Mouse (Mus musculus) gastrocnemius, adult 8-10 months (tissue): Measurements from ENCODE around the gene Ccm2. TPM values are rescaled to one million over a fixed set of nuclear protein-coding genes. Genes with fewer than 3 reads are reported as not detected.

Experiments used
- DNase-seq, 2 experiments: peaks; one replicate each; pipeline ENCODE4 v3.0.0; 2022; ENCODE audit warnings: low spot score in 2 of 2
- total RNA-seq, 4 experiments: library from RNA; stranded (reverse); gene quantifications; 2 replicates each; pipeline ENCODE4 v1.2.4; 2022

Gene Ccm2
- total RNA-seq, 4 experiments from 2014 or later: 21.1 to 33.3 (median 27.3) TPM

DNA sequence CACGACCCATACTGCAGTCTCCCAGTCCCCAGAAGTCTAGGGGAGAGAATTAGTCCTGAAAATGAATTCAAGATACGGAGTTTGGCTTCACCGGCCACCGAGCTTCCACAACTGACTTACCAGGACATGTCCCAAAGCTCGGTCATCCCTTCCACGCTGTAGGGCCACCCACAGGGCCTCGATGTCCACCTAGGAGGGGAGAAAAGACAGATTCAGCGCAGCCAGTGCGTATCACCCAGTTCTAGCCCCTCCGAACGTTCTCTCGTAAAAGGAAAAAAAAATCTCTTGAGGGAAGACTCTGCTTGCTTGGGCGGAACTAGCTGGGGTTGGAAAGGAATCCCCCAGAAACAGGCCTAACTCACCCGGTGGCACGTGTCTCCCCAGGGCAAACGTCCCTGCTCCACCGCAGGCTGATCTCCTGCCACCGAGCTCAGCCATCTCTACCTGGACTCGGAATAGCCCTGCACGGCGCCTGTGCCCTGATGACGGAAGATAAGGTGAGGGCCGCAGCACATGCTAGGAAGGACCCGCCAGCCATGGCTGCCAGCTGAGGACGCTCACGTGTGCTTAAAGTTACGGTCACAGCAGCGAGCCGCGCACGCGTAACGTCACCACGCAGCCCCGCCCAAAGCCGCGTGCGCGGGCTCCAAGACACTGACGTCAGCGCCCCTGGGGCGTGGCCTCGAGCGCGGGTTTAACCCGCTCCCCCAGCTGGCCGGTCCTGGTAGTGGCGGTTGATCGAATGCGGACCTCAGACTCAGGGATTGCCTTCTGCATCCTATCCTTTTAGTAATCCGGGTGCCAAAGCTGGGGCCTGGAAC, 18.3 kb upstream of the Ccm2 start:
- DNase-seq: peak; percentile 97 to 98

DNA sequence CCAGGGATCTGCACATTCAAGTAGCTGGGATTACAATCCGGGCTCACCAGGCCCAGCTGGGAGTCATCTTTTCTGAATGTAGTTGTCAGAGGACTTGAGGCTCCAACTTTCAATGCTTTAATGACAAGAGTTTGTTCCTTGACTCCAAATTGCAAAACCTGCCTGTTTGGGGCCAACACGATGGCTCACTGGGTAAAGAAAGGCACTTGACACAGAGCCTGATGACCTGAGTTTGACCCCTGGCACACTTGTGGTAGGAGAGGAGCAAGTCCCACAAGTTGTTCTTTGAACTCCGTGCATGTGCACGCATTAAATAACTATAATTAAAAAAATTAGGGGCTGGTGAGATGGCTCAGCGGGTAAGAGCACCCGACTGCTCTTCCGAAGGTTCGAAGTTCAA, 16.7 kb upstream of the Ccm2 start:
- DNase-seq: no peak

DNA sequence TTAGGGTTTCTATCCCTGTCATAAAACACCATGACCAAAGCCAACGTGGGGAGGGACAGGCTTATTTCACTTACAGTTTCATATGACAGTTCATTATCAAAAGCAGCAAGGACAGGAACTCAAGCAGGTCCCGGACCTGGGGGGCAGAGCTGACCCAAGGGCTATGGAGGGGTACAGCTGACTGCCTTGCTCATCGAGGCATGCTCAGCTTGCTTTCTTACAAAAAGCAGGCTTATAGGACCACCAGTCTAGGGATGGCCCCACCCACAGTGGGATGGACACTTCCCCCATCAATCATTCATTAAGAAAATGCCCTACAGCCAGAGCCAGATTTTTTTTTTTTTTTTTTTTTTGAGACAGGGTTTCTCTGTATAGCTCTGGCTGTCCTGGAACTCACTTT, 15.9 kb upstream of the Ccm2 start:
- no peak for DNase-seq

DNA sequence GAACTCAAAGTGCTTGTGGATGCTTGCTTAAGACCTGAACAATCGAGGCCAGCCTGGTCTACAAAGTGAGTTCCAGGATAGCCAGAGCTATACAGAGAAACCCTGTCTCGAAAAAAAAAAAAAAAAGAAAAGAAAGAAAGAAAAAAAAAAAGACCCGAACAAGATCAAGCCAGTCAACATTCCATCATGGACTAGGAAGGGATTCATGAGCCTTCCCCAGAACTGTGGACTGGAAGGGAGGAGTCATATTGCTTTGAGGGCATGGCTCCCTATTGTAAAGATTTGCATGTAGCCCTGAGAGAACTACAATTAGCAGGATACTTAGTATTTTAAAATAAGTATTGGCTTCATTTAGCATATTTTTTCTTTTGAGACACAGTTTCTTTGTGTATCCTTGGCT, 2.0 kb upstream of the Ccm2 start:
- DNase-seq: no peak

DNA sequence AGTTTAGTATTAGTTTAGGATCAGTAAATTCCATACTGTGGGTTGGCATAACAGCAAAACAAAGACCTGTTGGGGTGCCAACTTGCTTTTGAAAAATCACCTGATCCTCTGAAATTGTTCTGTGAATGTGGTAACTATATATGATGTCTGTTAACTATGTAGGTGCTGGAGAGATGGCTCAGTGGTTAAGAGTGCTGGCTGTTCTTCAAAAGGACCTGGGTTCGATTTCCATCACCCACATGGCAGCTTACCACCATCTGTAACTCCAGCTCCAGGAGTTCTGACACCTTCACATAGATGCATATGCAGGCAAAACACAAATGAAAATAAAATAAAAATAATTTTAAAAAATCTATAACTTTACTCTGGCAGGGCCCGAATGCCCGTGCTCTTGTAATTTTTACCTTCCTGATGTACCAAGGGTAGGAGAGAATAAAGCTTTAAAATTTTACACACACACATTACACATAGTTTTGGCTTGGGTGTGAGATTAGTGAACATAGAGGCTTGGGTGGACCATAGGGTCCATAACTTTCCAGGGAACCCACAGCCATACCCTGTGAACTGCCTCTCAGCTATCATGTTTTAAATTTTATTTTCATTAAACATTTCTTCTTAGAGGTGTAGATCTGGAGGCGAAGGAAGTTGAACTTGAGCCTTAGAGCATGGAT, 1.4 kb upstream of the Ccm2 start:
- no peak for DNase-seq

DNA sequence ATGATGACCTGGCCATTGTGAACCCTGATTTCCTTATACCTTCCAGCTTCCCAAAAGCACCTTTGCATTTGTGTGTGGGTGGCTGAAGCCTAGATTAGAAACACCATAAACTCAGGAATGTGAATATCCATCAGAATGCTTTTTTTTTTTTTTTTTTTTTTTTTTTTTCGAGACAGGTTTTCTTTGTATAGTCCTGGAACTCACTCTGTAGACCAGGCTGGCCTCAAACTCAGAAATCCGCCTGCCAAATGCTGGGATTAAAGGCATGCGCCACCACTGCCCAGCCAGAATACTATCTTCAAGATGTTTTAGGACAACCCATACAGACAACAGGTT, 862 bp upstream of the Ccm2 start:
- no peak for DNase-seq

DNA sequence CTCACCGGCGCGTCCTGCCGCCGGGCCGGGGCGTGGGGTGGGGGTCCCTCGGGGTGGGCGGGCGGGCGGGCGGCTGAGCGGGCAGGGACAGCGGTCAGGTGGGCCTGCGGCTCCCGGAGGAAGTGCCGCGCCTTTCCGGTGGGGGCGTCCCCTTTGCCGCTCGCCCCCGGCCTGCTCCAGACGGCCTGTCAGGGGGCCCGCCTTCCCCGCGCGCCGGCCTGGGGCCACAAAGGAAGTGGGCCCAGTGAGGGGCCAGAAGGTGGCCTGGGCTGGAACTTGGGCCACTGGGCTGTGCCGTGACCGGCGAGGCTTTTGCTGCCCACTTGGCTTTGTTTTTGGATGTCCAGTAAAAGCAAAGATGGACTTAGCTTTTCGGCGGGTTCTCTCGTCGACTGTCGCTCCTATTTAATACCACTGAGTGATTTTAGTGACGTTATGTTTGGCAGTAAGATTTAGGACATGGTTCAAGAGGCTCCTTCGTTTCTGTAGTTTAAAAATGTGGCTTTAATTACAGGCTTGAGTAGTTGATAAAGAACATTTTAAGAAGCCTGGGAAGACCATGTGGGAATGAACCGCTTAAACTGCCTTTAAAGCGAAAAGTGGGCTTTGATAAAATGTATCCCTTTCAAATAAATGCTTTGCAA, 472 bp downstream of the Ccm2 start:
- peak; percentile 39 to 56 for DNase-seq

DNA sequence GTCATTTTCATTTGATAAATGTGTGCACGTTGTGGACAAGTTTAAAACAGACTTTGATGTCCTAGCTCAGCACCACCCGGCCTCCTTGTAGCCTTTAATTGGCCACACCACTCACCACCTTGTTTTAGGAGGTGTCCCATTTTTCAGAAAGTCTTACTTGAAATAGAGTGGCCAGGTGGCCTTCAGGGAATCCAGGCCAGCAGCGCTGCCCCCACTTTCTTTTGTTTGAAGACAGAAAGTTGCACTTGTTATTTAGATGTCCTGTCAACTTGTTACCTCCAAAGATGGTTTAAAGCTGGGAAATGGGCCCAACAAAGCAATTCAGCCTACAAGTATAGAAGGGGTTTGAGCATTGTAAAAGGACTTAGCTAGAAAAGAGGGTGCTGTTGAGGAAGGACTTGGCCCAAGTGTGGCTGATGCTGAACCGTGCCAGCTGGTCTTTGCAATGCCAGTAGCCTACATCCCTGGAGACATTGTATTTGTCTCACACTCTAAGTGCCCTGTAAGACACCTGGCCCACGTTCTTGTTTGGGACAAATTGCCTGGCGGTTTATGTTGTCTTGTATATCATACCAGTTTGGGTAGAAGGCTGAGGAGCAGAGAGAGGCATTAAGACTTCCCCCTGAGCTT, 1.1 kb downstream of the Ccm2 start:
- no peak for DNase-seq

DNA sequence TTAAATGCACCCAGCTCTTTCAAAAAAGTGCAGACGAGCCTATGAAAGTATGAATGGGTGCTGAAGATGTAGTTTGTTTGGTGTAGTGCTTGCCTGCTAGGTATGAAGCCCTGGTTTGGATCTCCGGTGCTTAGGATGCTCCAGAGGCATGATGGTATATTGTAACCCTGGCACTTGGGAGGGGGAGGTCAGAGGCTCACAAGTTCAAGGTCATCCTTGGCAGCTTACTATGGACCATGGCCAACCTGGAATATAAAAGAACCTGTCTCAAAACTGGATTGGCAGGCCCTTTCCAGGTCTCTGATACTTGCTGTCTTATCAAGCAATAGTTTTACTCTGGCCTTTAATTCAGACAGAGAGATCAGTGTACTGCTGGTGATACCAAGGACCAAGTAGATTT, 3.1 kb downstream of the Ccm2 start:
- DNase-seq: no peak

DNA sequence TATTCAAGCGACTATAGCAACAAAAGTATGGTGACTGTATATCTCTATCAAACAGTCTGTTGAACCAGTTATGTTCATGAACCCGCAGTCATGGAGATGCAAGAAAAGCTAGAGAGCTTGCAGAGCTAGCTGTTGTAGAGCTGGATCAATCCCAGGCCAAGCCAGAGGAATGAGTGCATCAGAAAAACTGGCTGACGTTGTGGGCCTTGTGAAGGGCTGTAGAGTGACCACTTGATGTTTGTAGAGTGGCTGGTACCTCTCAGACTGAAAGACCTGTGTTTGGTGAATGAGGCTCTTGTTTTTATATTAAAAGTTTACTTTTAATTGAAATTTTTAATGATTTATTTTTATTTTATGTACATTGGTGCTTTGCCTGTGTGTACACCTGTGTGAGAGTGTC, 3.5 kb downstream of the Ccm2 start:
- no peak for DNase-seq

DNA sequence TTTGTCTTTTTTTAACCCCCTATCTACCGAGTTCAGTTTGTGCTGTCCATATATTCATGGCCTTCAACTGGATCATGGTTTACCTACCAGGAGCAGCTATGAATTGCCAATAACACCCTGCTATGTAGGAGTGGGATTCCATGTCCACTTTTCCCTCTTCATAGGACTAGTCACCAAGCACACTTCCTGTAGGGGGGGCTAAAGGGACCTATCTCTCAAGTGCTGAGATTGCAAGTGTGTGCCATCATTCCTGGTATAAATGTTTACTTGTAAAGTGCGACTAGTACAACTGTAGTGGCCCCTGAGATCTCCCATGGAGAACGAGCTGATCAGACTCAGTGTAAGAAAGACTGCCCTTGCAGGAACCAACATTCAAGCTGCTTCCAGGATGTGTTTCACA, 11.5 kb downstream of the Ccm2 start:
- DNase-seq: no peak

DNA sequence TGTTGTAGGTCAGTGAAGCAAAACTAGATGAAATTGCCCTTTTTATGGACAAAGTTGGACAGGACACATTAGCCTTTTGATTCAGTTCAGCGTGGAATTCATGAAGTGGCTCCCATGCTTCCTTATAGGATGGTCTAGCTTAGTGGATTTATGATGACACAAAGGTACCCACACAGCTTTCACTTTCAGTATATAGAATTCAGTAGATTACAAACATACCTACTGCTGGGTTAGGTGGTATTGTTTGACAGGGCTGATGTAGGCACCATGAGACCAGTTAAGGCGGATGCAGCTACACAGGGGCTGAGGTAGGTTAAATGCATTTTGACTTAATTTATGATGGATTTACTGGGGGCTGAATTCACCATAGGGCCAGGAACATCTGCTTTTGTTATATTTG, 13.3 kb downstream of the Ccm2 start:
- DNase-seq: no peak

DNA sequence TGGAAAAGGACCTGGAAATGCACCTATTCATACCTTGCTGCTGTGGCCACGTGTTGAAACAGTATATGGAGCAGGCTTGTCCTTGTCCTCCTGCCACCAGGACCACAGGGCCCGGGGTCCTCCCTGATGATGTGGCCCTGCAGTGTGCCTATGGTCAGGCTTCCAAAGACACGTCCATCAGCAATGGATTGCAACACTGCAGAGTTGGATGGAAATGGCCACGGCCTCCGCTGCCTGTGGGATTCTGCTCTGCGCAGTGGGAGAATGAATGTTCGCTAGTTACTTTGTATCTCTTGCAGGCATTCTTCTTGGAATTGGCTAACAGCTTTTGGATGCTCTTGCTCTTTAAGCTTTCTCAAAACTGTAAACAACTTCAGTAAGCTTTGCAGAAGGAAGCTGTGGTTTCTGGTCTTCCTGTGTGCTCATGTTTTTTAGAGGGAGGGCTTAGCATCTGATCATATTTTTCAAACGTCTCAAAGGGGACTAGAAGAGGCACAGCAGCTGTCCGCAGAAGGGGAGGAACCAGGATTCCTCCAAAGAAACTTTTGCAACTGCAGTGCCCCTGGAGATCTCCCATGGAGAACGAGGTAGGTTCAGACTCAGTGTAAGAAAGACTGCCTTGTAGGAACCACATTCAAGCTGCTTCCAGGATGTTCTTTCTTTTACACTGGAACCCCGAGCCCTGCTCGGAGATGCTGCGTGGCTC, 14.1 kb downstream of the Ccm2 start:
- no peak for DNase-seq

DNA sequence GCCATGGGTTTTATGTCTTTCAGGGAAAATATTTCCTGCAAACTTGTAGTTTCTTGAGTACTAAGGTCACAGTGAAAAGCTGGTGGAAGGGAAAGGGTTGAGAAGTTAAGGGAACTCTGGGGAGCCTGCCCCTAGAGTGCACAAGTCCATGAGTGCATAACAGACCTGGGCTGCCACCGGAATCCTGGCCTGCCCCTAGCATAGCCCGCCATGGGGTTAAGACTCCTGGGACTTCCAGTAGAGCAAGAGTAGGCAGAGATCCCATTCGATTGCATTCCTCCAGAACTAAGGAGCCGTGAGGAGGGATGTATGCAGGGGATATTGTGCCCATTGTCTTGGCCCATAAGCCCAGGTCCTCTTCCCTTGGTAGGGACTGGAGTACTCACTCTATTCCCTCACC, 14.8 kb downstream of the Ccm2 start:
- no peak for DNase-seq

DNA sequence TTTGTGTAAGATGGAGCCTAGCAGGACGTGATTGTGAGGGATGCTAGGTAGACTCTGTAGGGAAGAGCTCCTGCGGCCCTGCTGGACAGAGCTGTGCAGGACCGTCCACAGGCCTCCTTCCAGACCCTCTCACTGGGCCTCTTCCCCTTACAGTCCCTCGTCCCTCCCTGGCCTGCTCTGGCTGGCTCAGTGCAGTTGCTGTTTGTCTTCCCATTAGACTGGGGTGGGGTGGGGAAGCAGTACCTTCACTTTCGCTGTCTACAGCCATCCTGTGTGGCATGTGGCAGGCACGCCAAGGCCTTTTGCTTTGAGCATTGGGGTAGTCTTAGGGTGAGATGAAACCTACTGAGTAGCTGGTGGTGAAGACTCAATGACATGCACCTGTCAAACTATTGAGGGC, 15.7 kb downstream of the Ccm2 start:
- DNase-seq: no peak

DNA sequence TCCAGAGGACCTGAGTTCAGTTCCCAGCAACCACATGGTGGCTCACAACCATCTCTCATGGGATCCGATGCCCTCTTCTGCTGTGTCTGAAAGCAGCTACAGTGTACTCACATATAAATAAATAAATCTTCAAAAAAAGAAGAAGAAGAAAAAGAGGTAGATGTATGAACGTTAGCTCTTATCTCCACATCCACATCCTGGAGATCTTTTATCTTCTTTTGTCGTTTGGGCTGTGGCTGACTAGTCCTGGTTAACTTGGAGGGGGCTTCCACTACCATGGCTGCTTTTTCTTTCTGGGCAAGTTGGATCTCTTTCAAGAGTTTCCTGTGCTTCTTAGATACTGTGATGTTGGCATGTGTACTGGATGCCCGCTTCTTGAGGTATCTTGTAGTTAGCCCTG, 16.5 kb downstream of the Ccm2 start:
- DNase-seq: no peak

DNA sequence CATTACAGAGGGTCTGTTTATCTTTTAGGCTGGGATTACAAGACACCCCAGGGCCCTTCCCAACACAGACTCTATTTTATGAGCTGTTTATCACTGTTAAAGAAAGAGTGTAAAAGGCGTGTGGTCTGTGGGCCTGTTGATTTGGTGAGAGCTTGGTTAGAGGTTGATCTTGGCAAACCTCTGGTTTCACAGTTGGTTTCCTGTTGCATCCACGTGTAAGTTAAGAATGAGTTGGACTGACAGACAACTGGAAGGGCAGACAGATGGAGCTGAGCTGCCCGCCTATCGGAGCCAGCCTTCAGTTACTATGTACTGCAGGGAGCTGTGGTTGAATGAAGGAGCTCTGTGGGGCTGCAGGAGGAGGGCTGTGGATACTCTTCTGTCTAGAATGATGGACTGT, 19.8 kb downstream of the Ccm2 start:
- DNase-seq: no peak

DNA sequence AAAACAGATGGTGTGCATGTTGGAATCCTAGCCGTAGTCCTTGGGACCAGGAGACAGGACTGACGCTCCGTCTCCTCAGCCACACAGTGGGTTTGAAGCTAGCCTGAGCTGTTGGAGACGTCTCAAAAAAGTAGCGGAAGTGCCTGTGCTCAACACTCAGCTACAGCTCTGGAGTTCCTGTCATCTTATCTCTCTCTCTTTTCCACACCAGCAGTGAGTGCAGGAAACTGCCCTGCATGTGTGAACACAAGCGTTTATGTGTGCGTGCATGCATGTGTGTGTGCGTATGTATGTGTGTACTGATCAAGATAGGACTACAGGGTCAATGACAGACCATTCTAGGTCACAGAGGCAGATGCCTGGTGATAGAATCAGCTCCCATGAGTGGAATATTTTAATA, 21.3 kb downstream of the Ccm2 start:
- no peak for DNase-seq

DNA sequence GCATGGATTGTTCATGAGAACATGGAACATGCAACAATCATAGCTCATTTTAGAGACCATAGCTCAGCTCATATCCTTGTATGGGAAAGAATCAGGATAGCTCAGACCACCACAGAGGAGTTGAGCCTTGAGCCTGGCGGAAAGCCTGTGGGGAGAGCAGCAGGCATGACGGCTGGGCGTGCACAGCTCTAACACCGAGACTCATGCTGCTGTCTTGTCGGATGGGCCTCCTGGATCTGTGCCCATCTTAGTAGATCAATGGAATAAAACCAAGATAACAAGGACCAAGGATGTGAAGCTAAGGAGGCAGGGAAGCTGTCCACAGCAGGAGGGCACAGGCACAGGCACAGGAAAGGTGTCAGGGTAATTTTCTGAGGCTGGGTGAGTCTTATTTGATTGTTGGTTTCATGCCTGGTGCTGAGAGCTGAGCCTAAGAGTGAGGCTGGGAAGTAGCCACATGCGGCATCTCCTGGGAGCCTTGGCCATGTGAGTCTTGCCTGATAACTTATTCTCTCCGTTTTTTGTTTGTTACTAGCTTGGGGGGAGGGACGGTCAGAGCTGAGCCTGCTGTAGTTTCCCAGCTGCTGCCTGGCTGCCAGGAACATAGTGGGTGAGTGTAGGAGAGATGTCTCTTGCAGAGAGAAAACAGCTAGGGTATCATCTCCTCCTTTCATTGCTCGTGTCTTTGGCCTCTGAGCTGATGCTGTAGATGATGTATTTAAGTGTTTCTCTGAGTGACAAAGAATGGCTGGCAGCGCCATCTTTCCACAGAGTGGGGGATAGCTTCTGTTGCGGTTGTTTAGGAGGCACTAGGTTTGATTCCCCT, 22.1 kb downstream of the Ccm2 start:
- DNase-seq: peak in 1 of 2 experiments; percentile 19

DNA sequence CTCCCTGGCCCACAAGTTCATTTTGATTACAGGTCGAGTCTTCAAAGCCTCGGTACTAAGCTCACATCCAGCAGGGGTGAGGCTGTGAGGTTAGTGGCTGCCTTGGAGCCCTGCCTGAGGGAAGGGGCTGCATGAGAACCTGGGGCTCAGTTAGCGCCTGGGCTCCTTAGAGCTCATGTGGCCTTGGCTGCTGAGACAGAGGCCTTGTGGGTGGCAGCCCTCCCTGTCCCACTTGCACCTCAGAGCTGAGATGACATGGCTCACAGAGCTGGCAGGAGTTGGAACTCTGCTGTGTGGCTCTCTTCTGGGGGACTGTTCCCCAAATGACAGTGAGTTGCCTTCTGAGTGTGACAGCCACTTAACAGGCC, 22.7 kb downstream of the Ccm2 start:
- DNase-seq: no peak

DNA sequence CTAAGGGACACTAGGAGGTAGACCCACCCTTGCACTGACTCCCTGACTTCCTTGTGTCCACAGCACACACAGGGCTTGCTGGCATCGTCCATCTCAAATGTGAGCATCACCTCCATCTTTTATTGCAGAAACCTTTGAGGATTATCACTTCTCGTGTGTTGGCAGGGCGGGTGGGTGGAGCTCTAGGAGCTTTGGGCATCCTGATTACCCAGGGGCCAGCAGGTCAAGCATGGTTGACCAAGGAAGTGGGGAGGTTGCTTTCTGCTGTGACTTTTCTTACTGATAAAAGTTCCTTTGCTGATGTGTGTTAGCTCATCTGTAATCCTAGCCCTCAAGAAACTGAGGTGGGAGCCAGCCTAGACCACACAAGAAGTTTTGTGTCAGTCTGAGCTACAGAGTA, 29.5 kb downstream of the Ccm2 start:
- DNase-seq: no peak
